Mouse (Mus musculus) heart, postnatal 10 days (tissue): ENCODE data around the gene Upf3b. TPM values are rescaled to one million over a fixed set of nuclear protein-coding genes. Genes with fewer than 3 reads are reported as not detected.
"Not testable (repeated sequence)": the region's sequence is repeated elsewhere in the genome, so short reads cannot be mapped to it uniquely, and the experiment has no call there.

Source experiments
- DNase-seq, 2 experiments: peaks; one replicate each; pipeline ENCODE4 v3.0.0; 2021
- intact Hi-C: fragments of 180-260 bp; cut with DNase I; formaldehyde crosslinking; loops from one replicate; pipeline ENCODE4 v1.15.1; 2025
- total RNA-seq, 2 experiments: library from RNA; stranded (reverse); gene quantifications; 2 replicates each; pipeline ENCODE4 v1.2.3; 2021

Gene Upf3b
- 1 to 10 TPM; 8.2 to 9.1 TPM for total RNA-seq

DNA sequence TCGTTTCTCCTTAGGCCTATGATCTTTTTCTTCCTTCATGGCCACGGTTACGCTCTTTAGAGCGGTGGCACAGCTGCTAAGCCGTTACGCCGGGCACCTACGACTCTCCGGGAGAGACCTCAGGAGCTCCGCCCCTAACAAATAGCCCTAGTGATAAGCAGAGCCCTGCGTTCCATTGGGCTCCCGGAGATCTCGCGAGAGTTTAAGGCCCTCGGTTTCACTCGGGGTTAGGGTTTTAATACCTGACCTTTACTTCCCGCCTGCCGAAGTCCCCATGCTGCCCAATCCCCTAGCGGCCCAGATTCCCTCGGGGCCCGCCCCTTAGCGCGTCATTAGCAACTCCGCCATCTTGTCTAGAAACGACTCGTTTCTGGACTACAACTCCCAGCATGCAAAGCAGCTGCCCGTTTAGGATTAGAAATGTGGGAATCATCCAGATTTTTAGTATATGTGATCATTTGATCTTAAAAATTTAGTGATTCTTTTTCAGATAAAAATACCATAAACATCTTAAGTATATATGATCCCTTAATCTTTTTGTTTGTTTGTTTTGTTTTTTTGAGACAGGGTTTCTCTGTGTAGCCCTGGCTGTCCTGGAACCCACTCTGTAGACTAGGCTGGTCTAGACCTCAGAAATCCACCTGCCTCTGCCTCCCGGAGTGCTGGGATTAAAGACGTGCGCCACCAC lies at the start of gene Upf3b:
Upf3b (minus strand) TSS at position 130 of the 688 bp plus-strand sequence.
- intact Hi-C loops, result loop anchor here (2.0 kb wide), 1 partner anchor 16 kb away; the partner anchor contains the start of gene Nkap
- peak; percentile 94 for DNase-seq

- intact Hi-C loops, result loop anchor here (5.0 kb wide), 1 partner anchor 56 kb away; no protein-coding TSS in a partner anchor
- DNase-seq, result peak in 1 of 2 experiments; percentile 6
Observed at GRCm38 (mm10) chrX:37157839-37158238, 47.7 kb upstream of the Upf3b start.

DNA sequence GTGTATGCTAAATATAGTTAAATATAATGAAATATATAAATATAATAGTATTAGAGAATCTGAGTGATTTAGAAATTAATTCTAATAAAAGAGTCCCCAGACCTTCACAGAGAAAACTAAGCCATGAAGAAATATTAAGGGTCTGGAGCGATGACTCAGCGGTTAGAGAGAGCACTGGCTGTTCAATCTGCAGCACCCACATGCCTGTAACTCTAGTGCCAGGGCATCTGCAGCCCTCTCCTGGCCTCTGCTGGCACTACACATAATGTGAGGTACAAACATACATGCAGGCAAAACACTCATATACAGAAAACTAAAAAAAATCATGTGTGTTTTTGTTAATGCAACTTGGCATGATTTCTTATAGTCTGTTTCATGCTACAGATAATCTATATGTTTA lies 34.8 kb upstream of the Upf3b start:
- intact Hi-C loops, result no loop called here
- DNase-seq, result peak in 1 of 2 experiments; percentile 16

GRCm38 (mm10) chrX:37144498-37144897 lies 34.4 kb upstream of the Upf3b start:
- not testable (repeated sequence) for DNase-seq

GRCm38 (mm10) chrX:37141732-37142131 lies 31.6 kb upstream of the Upf3b start:
- DNase-seq, result no peak
- intact Hi-C loops, result no loop called here

More at GRCm38 (mm10) chrX:37144498-37144897, 34.4 kb upstream of the Upf3b start:
- intact Hi-C loops, result not testable (repeated sequence)

DNA sequence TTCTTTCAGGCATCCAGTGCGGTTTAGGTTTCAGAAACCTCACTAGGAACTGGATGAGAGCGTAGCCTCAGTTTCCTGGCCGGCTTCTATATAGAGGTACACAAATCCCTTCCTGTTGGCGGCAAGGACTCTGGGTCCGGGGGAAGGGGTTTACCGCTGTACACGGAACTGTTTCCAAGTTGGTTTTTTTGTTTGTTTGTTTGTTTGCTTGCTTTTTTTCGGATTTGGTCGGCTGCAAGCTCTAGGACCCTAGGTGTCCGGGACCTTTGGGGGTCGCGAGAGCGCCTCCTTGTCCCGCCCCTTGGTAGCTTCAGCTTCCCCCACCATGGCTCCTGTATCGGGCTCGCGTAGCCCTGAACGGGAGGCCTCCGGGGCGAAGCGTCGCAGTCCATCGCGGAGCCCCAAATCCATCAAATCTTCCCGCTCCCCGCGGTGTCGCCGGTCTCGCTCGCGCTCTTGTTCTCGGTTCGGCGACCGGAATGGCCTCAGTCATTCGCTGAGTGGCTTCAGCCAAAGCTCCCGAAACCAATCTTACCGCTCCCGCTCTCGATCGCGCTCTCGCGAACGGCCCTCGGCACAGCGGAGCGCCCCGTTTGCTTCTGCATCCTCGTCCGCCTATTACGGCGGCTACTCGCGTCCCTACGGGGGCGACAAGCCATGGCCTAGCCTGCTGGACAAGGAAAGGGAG lies 16.7 kb upstream of the Upf3b start, which contains the start of gene Nkap:
Nkap (plus strand) TSS at position 125 of the 688 bp plus-strand sequence.
- peak; percentile 79 to 82 for DNase-seq
- intact Hi-C loops, result loop anchor here (2.0 kb wide), 1 partner anchor 16 kb away; the partner anchor contains the start of gene Upf3b

DNA sequence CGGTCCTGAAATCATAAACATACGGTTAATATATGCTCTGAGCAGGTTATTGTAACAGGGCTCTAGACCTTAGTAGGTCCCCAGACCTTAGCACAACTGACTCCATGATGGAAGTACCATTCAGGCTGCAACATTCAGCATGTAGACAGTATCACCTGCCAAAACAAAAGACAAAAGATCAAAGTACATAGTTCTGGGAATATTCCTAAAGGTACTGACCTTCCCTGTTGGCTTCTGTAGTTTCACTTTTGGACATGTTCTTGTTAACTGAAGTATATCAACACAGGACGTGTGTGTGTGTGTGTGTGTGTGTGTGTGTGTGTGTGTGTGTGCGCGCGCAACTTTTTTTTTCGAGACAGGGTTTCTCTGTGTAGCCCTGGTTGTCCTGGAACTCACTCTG lies 15.4 kb upstream of the Upf3b start:
- no peak for DNase-seq
- intact Hi-C loops, result no loop called here

GRCm38 (mm10) chrX:37120212-37120611 lies 10.1 kb upstream of the Upf3b start:
- intact Hi-C loops, result no loop called here
- DNase-seq, result no peak

- intact Hi-C loops, result no loop called here
Observed at GRCm38 (mm10) chrX:37119585-37119984, 9.5 kb upstream of the Upf3b start.

GRCm38 (mm10) chrX:37117085-37117484 lies 7.0 kb upstream of the Upf3b start:
- DNase-seq, result no peak
- intact Hi-C loops, result no loop called here

More at GRCm38 (mm10) chrX:37119585-37119984, 9.5 kb upstream of the Upf3b start:
- no peak for DNase-seq

DNA sequence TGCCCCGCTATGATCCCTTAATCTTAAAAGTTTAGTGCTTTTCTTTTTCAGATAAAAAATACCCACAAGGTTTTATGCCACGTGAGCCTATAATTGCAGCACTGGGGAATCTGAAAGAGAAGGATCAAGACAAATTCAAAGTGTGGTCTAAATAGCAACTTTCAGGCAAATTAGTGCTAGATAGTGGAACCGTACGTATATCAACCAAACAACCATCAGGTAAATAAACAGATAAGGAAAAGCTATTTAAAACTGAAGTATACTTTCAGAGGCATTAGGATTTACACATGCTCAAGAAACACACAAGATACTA lies 715 bp upstream of the Upf3b start:
- intact Hi-C loops, result loop anchor here (2.0 kb wide), 1 partner anchor 16 kb away; the partner anchor contains the start of gene Nkap

GRCm38 (mm10) chrX:37109526-37110192 lies 463 bp downstream of the Upf3b start:
- intact Hi-C loops, result loop anchor here (2.0 kb wide), 2 partner anchors 17 to 21 kb away; partner anchors contain the start of gene Nkap

More for the DNA sequence above, 715 bp upstream of the Upf3b start:
- DNase-seq, result no peak

DNA sequence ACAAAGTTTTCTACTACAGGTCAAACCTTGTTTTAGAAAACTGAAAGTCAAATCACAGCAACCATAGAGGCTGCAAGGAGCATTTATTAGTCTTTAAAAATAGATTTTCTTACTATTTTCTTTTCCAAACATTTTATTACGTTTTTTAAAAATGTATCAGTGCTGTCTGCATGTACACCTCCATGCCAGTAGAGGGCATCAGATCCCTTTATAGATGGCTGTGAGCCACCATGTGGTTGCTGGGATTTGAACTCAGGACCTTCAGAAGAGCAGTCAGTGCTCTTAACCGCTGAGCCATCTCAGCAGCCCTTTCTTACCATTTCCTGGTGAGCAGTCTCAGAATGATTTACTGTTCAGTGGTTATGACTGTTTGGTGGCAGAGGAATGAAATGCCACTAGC lies 6.3 kb downstream of the Upf3b start:
- no peak for DNase-seq
- intact Hi-C loops, result loop anchor here (5.0 kb wide), 1 partner anchor 53 kb away; no protein-coding TSS in a partner anchor

More at GRCm38 (mm10) chrX:37109526-37110192, 463 bp downstream of the Upf3b start:
- no peak for DNase-seq

DNA sequence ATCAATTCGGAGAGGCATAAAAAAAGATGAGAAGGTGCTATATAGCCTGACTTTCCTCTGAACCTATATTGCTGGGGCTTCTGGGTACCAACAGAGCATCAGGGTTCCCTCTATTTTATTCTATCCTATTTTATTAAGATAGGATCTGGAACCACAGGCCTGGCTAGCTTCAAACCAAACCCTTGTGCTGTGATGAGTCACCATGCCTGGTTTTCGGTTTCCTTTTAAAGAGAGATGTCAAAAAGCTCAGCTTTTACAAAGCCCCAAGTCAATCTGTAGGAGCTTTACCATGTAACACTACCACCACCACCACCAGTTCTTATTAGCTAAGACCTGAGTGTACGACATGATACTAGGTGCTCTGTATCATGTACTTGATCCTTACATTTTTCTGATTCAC lies 11.4 kb downstream of the Upf3b start:
- intact Hi-C loops, result no loop called here
- no peak for DNase-seq

- intact Hi-C loops, result no loop called here
- no peak for DNase-seq
Observed at GRCm38 (mm10) chrX:37095106-37095768, 14.9 kb downstream of the Upf3b start.

DNA sequence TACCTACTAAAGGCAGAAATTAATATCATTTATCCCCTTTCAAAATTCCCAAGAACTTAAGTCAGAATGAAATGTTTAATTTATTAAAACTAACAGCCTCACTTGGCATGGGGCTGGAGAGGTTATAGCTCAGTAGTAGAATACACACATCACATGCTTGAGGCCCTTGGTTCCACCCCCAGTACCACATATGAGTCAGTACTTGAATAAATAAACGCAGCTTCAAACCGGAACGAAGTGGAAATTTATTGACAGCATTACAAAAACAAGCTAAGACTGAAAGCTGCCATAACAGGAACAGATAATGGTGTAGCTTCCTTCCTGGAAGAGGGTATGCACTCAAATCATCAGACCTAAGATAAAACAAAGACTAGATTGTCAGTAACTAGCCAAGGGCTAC lies 18.7 kb downstream of the Upf3b start:
- no peak for DNase-seq
- intact Hi-C loops, result no loop called here

DNA sequence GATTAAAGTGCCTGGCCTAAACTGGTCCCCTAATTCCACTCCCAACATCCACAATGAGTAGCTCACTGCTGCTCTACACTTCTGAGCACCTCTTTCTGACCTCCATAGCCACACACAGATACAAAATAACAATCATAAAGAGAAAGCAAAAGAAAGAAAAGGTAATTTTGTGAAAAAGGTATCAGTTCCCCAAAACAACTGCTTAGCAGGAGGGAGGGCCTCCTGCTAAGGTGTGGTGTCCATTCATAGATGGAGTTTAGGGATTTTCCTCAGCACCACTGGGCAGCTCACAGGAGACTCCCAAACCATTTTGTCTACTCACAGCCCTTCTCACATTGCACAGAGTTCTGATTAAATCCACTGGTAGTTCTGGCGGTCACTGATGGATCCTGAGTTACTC lies 21.3 kb downstream of the Upf3b start:
- no peak for DNase-seq
- intact Hi-C loops, result loop anchor here (2.0 kb wide), 1 partner anchor 20 kb away; no protein-coding TSS in a partner anchor

GRCm38 (mm10) chrX:37085665-37086064 lies 24.5 kb downstream of the Upf3b start:
- DNase-seq, result no peak
- intact Hi-C loops, result no loop called here

GRCm38 (mm10) chrX:37084927-37085660 lies 25.0 kb downstream of the Upf3b start, which contains the start of gene Rpl39:
TSS of gene Rpl39 (minus strand) at chrX:37085402.
- intact Hi-C loops, result no loop called here
- DNase-seq, result peak; percentile 89
